ENCODE assay signal across 9 mouse cellular contexts in the genomic region with DNA sequence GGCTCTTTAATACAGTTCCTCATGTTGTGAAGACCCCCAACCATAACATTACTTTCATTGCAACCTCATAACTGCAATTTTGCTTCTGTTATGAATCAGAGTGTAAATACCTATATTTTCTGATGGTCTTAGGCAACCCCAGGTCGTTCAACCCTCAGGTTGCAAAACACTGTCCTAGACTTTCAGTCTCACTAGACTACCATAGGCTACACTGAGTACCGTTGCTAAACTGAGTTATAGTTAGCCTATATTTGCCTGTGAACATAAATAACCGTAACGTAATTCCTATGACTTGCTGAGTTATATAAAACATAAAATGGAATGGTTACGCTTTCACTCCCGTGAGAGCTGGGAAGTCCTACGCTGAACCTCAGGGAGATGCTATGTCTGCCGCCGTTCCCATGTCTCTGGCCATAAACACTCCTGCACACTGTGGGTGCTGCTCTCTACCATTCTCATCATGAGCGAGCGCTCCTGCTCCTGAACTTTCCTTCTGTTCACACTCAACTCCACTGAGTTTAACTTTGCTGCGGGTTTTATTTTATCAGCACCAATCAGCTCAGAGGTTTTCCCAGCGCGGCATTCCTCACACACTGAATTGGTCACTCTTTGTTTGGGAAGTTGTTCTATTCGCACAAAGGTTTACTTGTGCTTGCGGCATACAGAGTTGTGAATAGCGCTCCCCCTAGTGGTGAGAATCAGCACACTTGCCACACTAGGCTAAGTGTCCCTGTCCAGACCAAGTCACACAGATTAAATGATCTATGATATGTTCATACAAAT. TPM values are rescaled to one million over a fixed set of nuclear protein-coding genes. Genes with fewer than 3 reads are reported as not detected.
A peak's percentile ranks its signal among the peaks of the same experiment; 100 is the strongest.
DNase-seq lines count a peak whose midpoint lies in the region; ATAC-seq and TF ChIP-seq lines count a peak whose summit lies in the region.
"Had no signal": no experiment of that assay in that cellular context is flagged by ENCODE, and none has a peak within 500 bp of the region (broad histone marks: within the 10 kb centered on the region; RNA-seq: fewer than 3 reads in every experiment).

No protein-coding gene starts in this region.

- TF ChIP-seq RAD21 in CH12.LX (IDR thresholded peaks at IDR 0.05; ENCODE audit: low read depth, low read length): peak; percentile 34

- peaks cover 0 to 8% of the 10 kb centered on the region in 2 experiments; a peak in 3 of 4 replicates for H3K4me1 ChIP-seq in CH12.LX (ENCODE audit: control insufficient read depth in 1 of 2, insufficient read depth in 2 of 2)
- peaks cover 4% of the 10 kb centered on the region for H3K4me1 ChIP-seq in bone marrow macrophage, adult 2 months (ENCODE audit: control insufficient read depth, insufficient read depth, low read length)
- H3K4me1 ChIP-seq in heart, embryonic 15.5 days (replicated peaks): peaks cover 4% of the 10 kb centered on the region
- H3K4me1 ChIP-seq in liver, embryonic 14.5 days (replicated peaks; ENCODE audit: control insufficient read depth in 2 of 2, insufficient read depth in 2 of 2, low read length in 1 of 2): peaks cover 3 to 6% of the 10 kb centered on the region in 2 experiments
- H3K4me1 ChIP-seq in neural tube, embryonic 14.5 days (ENCODE audit: control insufficient read depth, insufficient read depth, low read length): no peaks in the 10 kb centered on the region

- dilution Hi-C loops in CH12.LX (cut with MboI; ENCODE audit: extremely low pct_ligation_motif_present, extremely low pct_unique_long_range_greater_than_20kb, low sequenced_read_pairs): no loop called here

- no peaks in the 10 kb centered on the region for H3K79me2 ChIP-seq in CH12.LX (replicated peaks; ENCODE audit: control insufficient read depth, extremely low read depth, insufficient read depth, poor library complexity, severe bottlenecking)

- H3K27ac ChIP-seq in CH12.LX (ENCODE audit: insufficient read depth, low read depth): no peak overlapping the region
- H3K27ac ChIP-seq in bone marrow macrophage, adult 2 months (ENCODE audit: insufficient read depth, low read depth, low read length): no peak overlapping the region
- H3K27ac ChIP-seq in heart, embryonic 15.5 days: no peak overlapping the region
- H3K27ac ChIP-seq in liver, embryonic 14.5 days: no peak overlapping the region
- H3K27ac ChIP-seq in neural tube, embryonic 14.5 days (ENCODE audit: low read depth, low read length): peak overlapping the region; percentile 66; the same call in 1 of the 2 replicates

- 59% methylated on average over 17 of the region's 17 CpGs for WGBS in heart, embryonic 15.5 days
- WGBS in liver, embryonic 14.5 days (ENCODE audit: insufficient replicate concordance): 60% methylated on average over 17 of the region's 17 CpGs
- WGBS in neural tube, embryonic 14.5 days: 41% methylated on average over 17 of the region's 17 CpGs

- TF ChIP-seq POLR2A in CH12.LX (IDR thresholded peaks at IDR 0.05; ENCODE audit: low read depth, low read length): no peak
- no peak for TF ChIP-seq POLR2A in bone marrow macrophage, adult 2 months (IDR thresholded peaks at IDR 0.05; ENCODE audit: borderline replicate concordance, low read depth, low read length)

- TF ChIP-seq EP300 in CH12.LX (IDR thresholded peaks at IDR 0.05; ENCODE audit: low read length): no peak
- TF ChIP-seq EP300 in liver, embryonic 14.5 days (IDR thresholded peaks at IDR 0.05; ENCODE audit: low read depth): no peak

- H3K4me3 ChIP-seq in CH12.LX (replicated peaks in 1 of 3; ENCODE audit: low read depth in 2 of 3, low read length in 2 of 3, poor library complexity in 1 of 3): no peak overlapping the region
- no peak overlapping the region for H3K4me3 ChIP-seq in bone marrow macrophage, adult 2 months (ENCODE audit: insufficient read depth, low read length)
- no peak overlapping the region for H3K4me3 ChIP-seq in heart, embryonic 15.5 days
- H3K4me3 ChIP-seq in liver, embryonic 14.5 days (ENCODE audit: insufficient read depth in 1 of 2, low read depth in 2 of 2, low read length in 2 of 2): no peak overlapping the region
- H3K4me3 ChIP-seq in neural tube, embryonic 14.5 days (ENCODE audit: low read depth, low read length): no peak overlapping the region
- H3K4me3 ChIP-seq: megakaryocyte, embryonic 14.5 days had no signal

- no peak overlapping the region for H3K4me2 ChIP-seq in CH12.LX (ENCODE audit: insufficient read depth, low read depth, poor library complexity, severe bottlenecking)
- 0 out of 2 replicates have a peak overlapping the region, but pooled peaks have one; percentile 19 for H3K4me2 ChIP-seq in heart, embryonic 15.5 days
- no peak overlapping the region for H3K4me2 ChIP-seq in liver, embryonic 14.5 days (ENCODE audit: low read depth)
- peak overlapping the region; percentile 27; the same call in 1 of the 2 replicates for H3K4me2 ChIP-seq in neural tube, embryonic 14.5 days (ENCODE audit: low read depth, low read length)

- H3K9ac ChIP-seq in CH12.LX (ENCODE audit: insufficient read depth, low read depth): no peak overlapping the region
- H3K9ac ChIP-seq in heart, embryonic 15.5 days: no peak overlapping the region
- H3K9ac ChIP-seq in liver, embryonic 14.5 days (replicated peaks): no peak overlapping the region
- no peak overlapping the region for H3K9ac ChIP-seq in neural tube, embryonic 14.5 days (replicated peaks; ENCODE audit: low read depth, low read length)

- no peaks in the 10 kb centered on the region for H3K27me3 ChIP-seq in CH12.LX (replicated peaks)
- no peaks in the 10 kb centered on the region for H3K27me3 ChIP-seq in heart, embryonic 15.5 days
- H3K27me3 ChIP-seq in liver, embryonic 14.5 days (ENCODE audit: control insufficient read depth, insufficient read depth, low read length): no peaks in the 10 kb centered on the region
- H3K27me3 ChIP-seq in neural tube, embryonic 14.5 days (ENCODE audit: control insufficient read depth, insufficient read depth, low read length): no peaks in the 10 kb centered on the region
- H3K27me3 ChIP-seq: megakaryocyte, embryonic 14.5 days had no signal

- peak; percentile 83 to 96 for TF ChIP-seq CTCF in CH12.LX (conservative IDR thresholded peaks at IDR 0.05 in 1 of 2, IDR thresholded peaks at IDR 0.05 in 1 of 2; ENCODE audit: low read depth in 2 of 2, low read length in 2 of 2)
- peak; percentile 88 for TF ChIP-seq CTCF in bone marrow macrophage, adult 2 months (IDR thresholded peaks at IDR 0.05; ENCODE audit: low read depth, low read length)
- TF ChIP-seq CTCF in liver, embryonic 14.5 days (IDR thresholded peaks at IDR 0.05; ENCODE audit: low read depth): peak; percentile 92

- DNase-seq in CH12.LX (ENCODE audit: extremely low read depth): peak; percentile 65
- DNase-seq in kidney, postnatal 14 days: peak; percentile 86
- DNase-seq in liver, embryonic 14.5 days (ENCODE audit: low read depth in 3 of 3, low spot score in 3 of 3): peak; percentile 50 to 54 (median 52)
- DNase-seq in thymus, postnatal 10 days (ENCODE audit: low spot score in 2 of 2): peak; percentile 33 to 76

- peak; percentile 91 for ATAC-seq in erythroblast, adult 5-6 weeks (replicated peaks; ENCODE audit: low FRiP score, poor library complexity, severe bottlenecking)
- ATAC-seq in heart, embryonic 15.5 days (replicated peaks; ENCODE audit: insufficient number of reproducible peaks, insufficient read depth, low FRiP score, low read depth): no peak
- peak; percentile 48; the same call in 1 of the 2 replicates for ATAC-seq in liver, embryonic 14.5 days (ENCODE audit: insufficient read depth)
- ATAC-seq in neural tube, embryonic 14.5 days (ENCODE audit: low read depth): peak; percentile 88

- peaks cover 27 to 84% of the 10 kb centered on the region in 2 experiments for H3K36me3 ChIP-seq in CH12.LX (replicated peaks in 1 of 2; ENCODE audit: control insufficient read depth in 1 of 2, insufficient read depth in 1 of 2, low read length in 1 of 2)
- H3K36me3 ChIP-seq in heart, embryonic 15.5 days: peaks cover 28% of the 10 kb centered on the region; the same call in 1 of the 2 replicates
- no peaks in the 10 kb centered on the region; the same call in none of the 2 replicates for H3K36me3 ChIP-seq in liver, embryonic 14.5 days (replicated peaks; ENCODE audit: control insufficient read depth, insufficient read depth, low read depth)
- peaks cover 13% of the 10 kb centered on the region; the same call in 1 of the 2 replicates for H3K36me3 ChIP-seq in neural tube, embryonic 14.5 days (ENCODE audit: control insufficient read depth, insufficient read depth, low read length)

- H3K9me3 ChIP-seq in CH12.LX (replicated peaks; ENCODE audit: low read length): no peaks in the 10 kb centered on the region
- H3K9me3 ChIP-seq in heart, embryonic 15.5 days (replicated peaks): no peaks in the 10 kb centered on the region
- H3K9me3 ChIP-seq in liver, embryonic 14.5 days (ENCODE audit: control insufficient read depth, low read length): no peaks in the 10 kb centered on the region
- H3K9me3 ChIP-seq in neural tube, embryonic 14.5 days (ENCODE audit: control insufficient read depth, low read length): no peaks in the 10 kb centered on the region
- H3K9me3 ChIP-seq: megakaryocyte, embryonic 14.5 days had no signal

- in situ Hi-C loops in CH12.LX (cut with MboI; ENCODE audit: low pct_ligation_motif_present, low pct_unique_long_range_greater_than_20kb, low sequenced_read_pairs): no loop called here

RNA-seq across cellular contexts. Expression of gene Cog3, which starts 13.4 kb away (rescaled TPM):
- total RNA-seq in CH12.LX (2012; rRNA removed) (15.3 and 16.3 TPM in 2 replicates), CH12.LX (2014; rRNA removed) (21.0 and 21.4 TPM in 2 replicates)
- 11.8 and 13.6 TPM in 2 replicates for polyA plus RNA-seq in CH12.LX (2012; ENCODE audit: insufficient read length, low read depth)
- polyA plus RNA-seq in bone marrow macrophage, adult 2 months (2012; ENCODE audit: insufficient read depth, insufficient read length, missing spikeins): 14.6 and 15.3 TPM in 2 replicates
- total RNA-seq in erythroblast, adult 5-6 weeks (2015; ENCODE audit: low replicate concordance): 5.9 and 6.0 TPM in 2 replicates
- total RNA-seq in erythroblast, adult 5-6 weeks (2017; ENCODE audit: low replicate concordance): 11.9 and 14.2 TPM in 2 replicates
- 11.8 and 14.3 TPM in 2 replicates for polyA plus RNA-seq in heart, embryonic 15.5 days (2015; fragmentation: Nextera tagmentation; extraction: Ambion mirVana)
- 5.2 and 6.9 TPM in 2 replicates for polyA plus RNA-seq in liver, embryonic 14.5 days (2012; rRNA removed)
- 7.3 and 7.8 TPM in 2 replicates for polyA plus RNA-seq in liver, embryonic 14.5 days (2014; fragmentation: Nextera tagmentation; extraction: Ambion mirVana)
- 20.3 and 28.5 TPM in 2 replicates for polyA plus RNA-seq in neural tube, embryonic 14.5 days (2014; fragmentation: Nextera tagmentation; extraction: Ambion mirVana)

RNA-seq across cellular contexts. Expression of gene Slc25a30, which starts 19.2 kb away (rescaled TPM):
- total RNA-seq in CH12.LX (2012; rRNA removed) (10.7 and 18.2 TPM in 2 replicates), CH12.LX (2014; rRNA removed) (15.5 and 17.0 TPM in 2 replicates)
- polyA plus RNA-seq in CH12.LX (2012; ENCODE audit: insufficient read length, low read depth): 8.3 and 9.6 TPM in 2 replicates
- polyA plus RNA-seq in bone marrow macrophage, adult 2 months (2012; ENCODE audit: insufficient read depth, insufficient read length, missing spikeins): 26.8 and 33.3 TPM in 2 replicates
- 8.2 and 13.3 TPM in 2 replicates for total RNA-seq in erythroblast, adult 5-6 weeks (2015; ENCODE audit: low replicate concordance)
- 3.4 and 7.0 TPM in 2 replicates for total RNA-seq in erythroblast, adult 5-6 weeks (2017; ENCODE audit: low replicate concordance)
- 5.6 and 5.8 TPM in 2 replicates for polyA plus RNA-seq in heart, embryonic 15.5 days (2015; fragmentation: Nextera tagmentation; extraction: Ambion mirVana)
- polyA plus RNA-seq in liver, embryonic 14.5 days (2012; rRNA removed): 2.6 and 3.8 TPM in 2 replicates
- polyA plus RNA-seq in liver, embryonic 14.5 days (2014; fragmentation: Nextera tagmentation; extraction: Ambion mirVana): 2.0 and 2.8 TPM in 2 replicates
- polyA plus RNA-seq in neural tube, embryonic 14.5 days (2014; fragmentation: Nextera tagmentation; extraction: Ambion mirVana): 13.3 and 13.5 TPM in 2 replicates

Comparison
In these comparisons a context has a peak if more than half of its experiments do, and no peak if none do; other contexts are left out.
1. H3K4me2 ChIP-seq: peak in heart, embryonic 15.5 days (single experiment) and neural tube, embryonic 14.5 days (single experiment); none in CH12.LX (single experiment) and liver, embryonic 14.5 days (single experiment).
2. Peak in every context shown above with its lines, with median percentiles within 50 percentile points of each other: DNase-seq and CTCF ChIP-seq.